Comparison of ENCODE assay signal across 25 mouse cellular contexts in genomic region chr11:44690265-44690572, GRCm38 (mm10).
DNase-seq lines count a peak whose midpoint lies in the region; ATAC-seq and TF ChIP-seq lines count a peak whose summit lies in the region.
"Had no signal": no experiment of that assay in that cellular context is flagged by ENCODE, and none has a peak within 500 bp of the region (broad histone marks: within the 10 kb centered on the region; RNA-seq: fewer than 3 reads in every experiment).

No protein-coding gene starts in this region.

- no peak for TF ChIP-seq CTCF in gastrocnemius, adult 2 months (IDR thresholded peaks at IDR 0.05)
- TF ChIP-seq CTCF in kidney, adult 2 months (conservative IDR thresholded peaks at IDR 0.05; ENCODE audit: insufficient read depth, insufficient read length, low read depth, low read length), result no peak

- peak overlapping the region; percentile 73 for H3K27ac ChIP-seq in gastrocnemius, adult 2 months
- H3K27ac ChIP-seq in kidney, adult 2 months (ENCODE audit: insufficient read depth, low read depth, low read length), result peak overlapping the region; percentile 15
- no peak overlapping the region for H3K27ac ChIP-seq in kidney, embryonic 16.5 days (ENCODE audit: low read length)
- no peak overlapping the region for H3K27ac ChIP-seq in limb, embryonic 10.5 days
- no peak overlapping the region for H3K27ac ChIP-seq in intestine, embryonic 15.5 days
- H3K27ac ChIP-seq: embryonic facial prominence, embryonic 15.5 days; hindbrain, embryonic 10.5 days; hindbrain, embryonic 13.5 days had no signal

- no peak overlapping the region for H3K4me2 ChIP-seq in kidney, embryonic 16.5 days (replicated peaks; ENCODE audit: low read depth, low read length)
- H3K4me2 ChIP-seq in intestine, embryonic 15.5 days (replicated peaks), result no peak overlapping the region
- H3K4me2 ChIP-seq: embryonic facial prominence, embryonic 12.5 days; embryonic facial prominence, embryonic 15.5 days; heart, embryonic 11.5 days; hindbrain, embryonic 13.5 days had no signal

- no peaks in the 10 kb centered on the region for H3K9me3 ChIP-seq in kidney, embryonic 16.5 days (ENCODE audit: low read length)
- no peaks in the 10 kb centered on the region for H3K9me3 ChIP-seq in limb, embryonic 10.5 days (replicated peaks)
- H3K9me3 ChIP-seq in intestine, embryonic 15.5 days, result no peaks in the 10 kb centered on the region
- H3K9me3 ChIP-seq: embryonic facial prominence, embryonic 12.5 days; embryonic facial prominence, embryonic 15.5 days; G1E; hindbrain, embryonic 10.5 days; hindbrain, embryonic 13.5 days had no signal

- H3K9ac ChIP-seq in kidney, embryonic 16.5 days (replicated peaks; ENCODE audit: low read length), result no peak overlapping the region
- no peak overlapping the region for H3K9ac ChIP-seq in intestine, embryonic 15.5 days
- H3K9ac ChIP-seq: embryonic facial prominence, embryonic 12.5 days; embryonic facial prominence, embryonic 15.5 days; forebrain, postnatal 0 days; hindbrain, embryonic 13.5 days had no signal

- DNase-seq in gastrocnemius, adult 2 months, result no peak
- DNase-seq in gastrocnemius, postnatal 36 days, result no peak
- no peak for DNase-seq in kidney, adult 2 months
- peak; percentile 28 for DNase-seq in limb, embryonic 10.5 days (ENCODE audit: low spot score)
- DNase-seq: adrenal gland, adult 8-10 months; adrenal gland, postnatal 25 days; cerebellum, adult 11 months; forebrain, postnatal 0 days; gastrocnemius, postnatal 10 days; heart, adult 18-20 months; heart, postnatal 36 days; kidney, adult 18-20 months had no signal

- no peak overlapping the region for H3K4me3 ChIP-seq in gastrocnemius, adult 2 months
- H3K4me3 ChIP-seq in kidney, adult 2 months (ENCODE audit: insufficient read depth, low read depth, low read length), result no peak overlapping the region
- no peak overlapping the region for H3K4me3 ChIP-seq in kidney, embryonic 16.5 days (ENCODE audit: low read length)
- H3K4me3 ChIP-seq in limb, embryonic 10.5 days, result no peak overlapping the region
- no peak overlapping the region for H3K4me3 ChIP-seq in intestine, embryonic 15.5 days (replicated peaks)
- H3K4me3 ChIP-seq: embryonic facial prominence, embryonic 12.5 days; embryonic facial prominence, embryonic 15.5 days; hindbrain, embryonic 10.5 days; hindbrain, embryonic 13.5 days had no signal

- WGBS in kidney, adult 2 months, result 75% methylated on average over 5 of the region's 5 CpGs
- WGBS in kidney, embryonic 16.5 days, result 80% methylated on average over 5 of the region's 5 CpGs
- WGBS in limb, embryonic 10.5 days, result 91% methylated on average over 5 of the region's 5 CpGs
- 85% methylated on average over 5 of the region's 5 CpGs for WGBS in intestine, embryonic 15.5 days

- TF ChIP-seq POLR2A in kidney, adult 2 months (IDR thresholded peaks at IDR 0.05; ENCODE audit: low read depth, low read length), result no peak

- no peaks in the 10 kb centered on the region for H3K36me3 ChIP-seq in kidney, adult 2 months (ENCODE audit: control insufficient read depth, insufficient read depth, low read length)
- H3K36me3 ChIP-seq in kidney, embryonic 16.5 days (ENCODE audit: insufficient read depth, low read length), result no peaks in the 10 kb centered on the region
- H3K36me3 ChIP-seq in limb, embryonic 10.5 days, result no peaks in the 10 kb centered on the region
- H3K36me3 ChIP-seq in intestine, embryonic 15.5 days, result no peaks in the 10 kb centered on the region
- H3K36me3 ChIP-seq: embryonic facial prominence, embryonic 12.5 days; embryonic facial prominence, embryonic 15.5 days; G1E; hindbrain, embryonic 10.5 days; hindbrain, embryonic 13.5 days had no signal

- ATAC-seq in kidney, embryonic 16.5 days (ENCODE audit: low FRiP score, low TSS enrichment), result no peak
- no peak for ATAC-seq in intestine, embryonic 15.5 days
- ATAC-seq: activated CD4-positive, CD25-positive, alpha-beta regulatory T cell, adult 4 months; forebrain, embryonic 14.5 days; forebrain, postnatal 0 days; hindbrain, embryonic 16.5 days; intestine, embryonic 16.5 days; Patski had no signal

- H3K27me3 ChIP-seq in kidney, adult 2 months (replicated peaks; ENCODE audit: control insufficient read depth, insufficient read depth, low read length), result no peaks in the 10 kb centered on the region
- H3K27me3 ChIP-seq in kidney, embryonic 16.5 days (ENCODE audit: insufficient read depth, low read length), result no peaks in the 10 kb centered on the region
- no peaks in the 10 kb centered on the region for H3K27me3 ChIP-seq in limb, embryonic 10.5 days (ENCODE audit: low read depth, poor library complexity, severe bottlenecking)
- no peaks in the 10 kb centered on the region for H3K27me3 ChIP-seq in intestine, embryonic 15.5 days (replicated peaks)
- H3K27me3 ChIP-seq: embryonic facial prominence, embryonic 12.5 days; embryonic facial prominence, embryonic 15.5 days; hindbrain, embryonic 13.5 days; Patski had no signal

- intact Hi-C loops in gastrocnemius, adult 2 months (cut with DNase I), result no loop called here
- intact Hi-C loops in gastrocnemius, postnatal 36 days (cut with DNase I), result no loop called here

- no peaks in the 10 kb centered on the region for H3K4me1 ChIP-seq in kidney, adult 2 months (ENCODE audit: control insufficient read depth, insufficient read depth, low read length)
- peaks cover 25% of the 10 kb centered on the region for H3K4me1 ChIP-seq in kidney, embryonic 16.5 days (ENCODE audit: insufficient read depth, low read length)
- H3K4me1 ChIP-seq in limb, embryonic 10.5 days, result peaks cover 69% of the 10 kb centered on the region
- no peaks in the 10 kb centered on the region for H3K4me1 ChIP-seq in intestine, embryonic 15.5 days (replicated peaks)

Comparison
In these comparisons a context has a peak if more than half of its experiments do, and no peak if none do; other contexts are left out.
1. H3K27ac ChIP-seq: peak in gastrocnemius, adult 2 months (single experiment) and kidney, adult 2 months (single experiment); none in kidney, embryonic 16.5 days (single experiment), limb, embryonic 10.5 days (single experiment) and intestine, embryonic 15.5 days (single experiment).